Mouse (Mus musculus) gastrocnemius, postnatal 36 days (tissue): Measurements from ENCODE around the gene Elmsan1. TPM values are rescaled to one million over a fixed set of nuclear protein-coding genes. Genes with fewer than 3 reads are reported as not detected.
"Not testable (repeated sequence)": the region's sequence is repeated elsewhere in the genome, so short reads cannot be mapped to it uniquely, and the experiment has no call there.

Experiments used
- DNase-seq, 2 experiments: peaks; one replicate each; pipeline ENCODE4 v3.0.0; 2022
- intact Hi-C: fragments of 180-260 bp; cut with DNase I; formaldehyde crosslinking; loops from one replicate; pipeline ENCODE4 v1.15.1; 2025
- total RNA-seq, 2 experiments: library from RNA; stranded (reverse); gene quantifications; 2 replicates each; pipeline ENCODE4 v1.2.3; 2021

Gene Elmsan1
- total RNA-seq, 2 experiments from 2014 or later, result 6.5 to 10.4 TPM

GRCm38 (mm10) chr12:84114153-84114994 is 104.3 kb downstream of the Elmsan1 start, which contains the start of gene Dnal1:
TSS of gene Dnal1 (plus strand) at chr12:84114366.
- intact Hi-C loops, result no loop called here
- peak; percentile 81 to 90 for DNase-seq

- DNase-seq, result no peak
- intact Hi-C loops, result no loop called here
These were observed 105.0 kb downstream of the Elmsan1 start for GRCm38 (mm10) chr12:84113676-84114075.

GRCm38 (mm10) chr12:84110814-84111213 is 107.9 kb downstream of the Elmsan1 start:
- DNase-seq, result no peak
- intact Hi-C loops, result no loop called here

- intact Hi-C loops, result no loop called here
- DNase-seq, result no peak
These were observed 108.8 kb downstream of the Elmsan1 start for GRCm38 (mm10) chr12:84109924-84110323.

GRCm38 (mm10) chr12:84107692-84108091 is 111.0 kb downstream of the Elmsan1 start:
- intact Hi-C loops, result no loop called here
- no peak for DNase-seq

GRCm38 (mm10) chr12:84107012-84107411 is 111.7 kb downstream of the Elmsan1 start:
- intact Hi-C loops, result no loop called here
- DNase-seq, result no peak

GRCm38 (mm10) chr12:84101493-84101845 is 117.2 kb downstream of the Elmsan1 start:
- no peak for DNase-seq
- intact Hi-C loops, result no loop called here

GRCm38 (mm10) chr12:84100604-84101492 is 117.8 kb downstream of the Elmsan1 start, which contains the start of gene Acot6:
TSS of gene Acot6 (plus strand) at chr12:84100654.
- DNase-seq, result peak; percentile 11 to 40
- intact Hi-C loops, result not testable (repeated sequence)

- intact Hi-C loops, result no loop called here
- no peak for DNase-seq
These were observed 118.6 kb downstream of the Elmsan1 start for GRCm38 (mm10) chr12:84100071-84100470.

- intact Hi-C loops, result no loop called here
- no peak for DNase-seq
These were observed 119.1 kb downstream of the Elmsan1 start for GRCm38 (mm10) chr12:84099605-84100004.

Other genes starting within 250 kb of the Elmsan1 start
- gene Heatr4, start 234.0 kb downstream of the Elmsan1 start, total RNA-seq, result not detected
- 10 to 100 TPM; 16.6 to 28.5 TPM for gene Acot2, start 231.0 kb downstream of the Elmsan1 start, total RNA-seq
- gene Acot1, start 209.4 kb downstream of the Elmsan1 start, total RNA-seq, result 1 to 10 TPM; 3.8 to 7.4 TPM
- gene Acot4, start 180.5 kb downstream of the Elmsan1 start, total RNA-seq, result under 1 TPM; 0.10 to 0.15 TPM
- not detected for gene Gm49366, start 179.9 kb downstream of the Elmsan1 start, total RNA-seq
- not detected for gene Acot3, start 166.7 kb downstream of the Elmsan1 start, total RNA-seq
- not detected for gene Acot5, start 149.6 kb downstream of the Elmsan1 start, total RNA-seq
- gene Acot6, start 118.2 kb downstream of the Elmsan1 start, total RNA-seq, result 1 to 10 TPM; 1.4 to 2.2 TPM
- 1 to 10 TPM; 5.9 to 8.1 TPM for gene Dnal1, start 104.5 kb downstream of the Elmsan1 start, total RNA-seq
- gene Pnma1, start 70.4 kb downstream of the Elmsan1 start, total RNA-seq, result under 1 TPM; 0.15 to 0.18 TPM
- gene Ptgr2, start 66.4 kb upstream of the Elmsan1 start, total RNA-seq, result 10 to 100 TPM; 61.1 to 67.9 TPM
- 10 to 100 TPM; 16.5 to 18.2 TPM for gene Zfp410, start 98.0 kb upstream of the Elmsan1 start, total RNA-seq
- 10 to 100 TPM; 24.8 to 25.0 TPM for gene Coq6, start 142.8 kb upstream of the Elmsan1 start, total RNA-seq
- gene Fam161b, start 143.0 kb upstream of the Elmsan1 start, total RNA-seq, result 1 to 10 TPM in 1 of 2 experiments, under 1 TPM in 1; 0.54 to 1.1 TPM
- gene Entpd5, start 190.1 kb upstream of the Elmsan1 start, total RNA-seq, result 10 to 100 TPM; 10.8 to 13.5 TPM
- gene Bbof1, start 190.2 kb upstream of the Elmsan1 start, total RNA-seq, result 1 to 10 TPM; 1.4 to 1.7 TPM
- 1 to 10 TPM; 5.8 to 6.7 TPM for gene Rnf113a2, start 198.3 kb upstream of the Elmsan1 start, total RNA-seq
- 10 to 100 TPM; 70.2 to 91.6 TPM for gene Aldh6a1, start 232.1 kb upstream of the Elmsan1 start, total RNA-seq
- 10 to 100 TPM in 1 of 2 experiments, 1 to 10 TPM in 1; 6.2 to 10.2 TPM for gene Lin52, start 232.5 kb upstream of the Elmsan1 start, total RNA-seq